Mouse (Mus musculus): ENCODE results near the gene Pphln1. TPM values are rescaled to one million over a fixed set of nuclear protein-coding genes. Genes with fewer than 3 reads are reported as not detected.

Pphln1 gene
- total and polyA plus RNA-seq, 3 experiments: 6.0 to 21.6 (median 20.9) TPM

DNA sequence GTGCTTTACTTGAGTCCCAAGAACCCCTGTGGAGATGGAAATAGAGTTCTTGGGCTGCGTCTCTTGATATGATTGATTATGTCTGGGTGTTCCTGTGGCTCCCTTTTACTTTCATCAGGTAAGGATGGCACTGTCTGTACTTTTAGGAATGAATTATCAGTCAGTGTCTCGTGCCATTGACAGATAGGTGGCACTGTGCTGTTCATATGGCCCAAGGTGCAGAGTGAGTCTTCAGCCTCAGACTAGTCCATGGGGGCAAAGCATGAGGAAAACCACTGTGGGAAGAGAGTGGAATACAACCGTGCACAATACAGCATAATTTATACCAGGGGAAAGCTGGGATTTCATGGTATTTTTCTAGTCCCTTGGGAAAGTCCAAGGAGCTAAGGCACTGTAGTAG is 80.5 kb downstream of the Pphln1 start:
- WGBS: 84% methylated on average over 3 of the region's 3 CpGs
- no peaks in the 10 kb centered on the region for H3K36me3 ChIP-seq (ENCODE audit: control insufficient read depth, insufficient read depth, low read length)

DNA sequence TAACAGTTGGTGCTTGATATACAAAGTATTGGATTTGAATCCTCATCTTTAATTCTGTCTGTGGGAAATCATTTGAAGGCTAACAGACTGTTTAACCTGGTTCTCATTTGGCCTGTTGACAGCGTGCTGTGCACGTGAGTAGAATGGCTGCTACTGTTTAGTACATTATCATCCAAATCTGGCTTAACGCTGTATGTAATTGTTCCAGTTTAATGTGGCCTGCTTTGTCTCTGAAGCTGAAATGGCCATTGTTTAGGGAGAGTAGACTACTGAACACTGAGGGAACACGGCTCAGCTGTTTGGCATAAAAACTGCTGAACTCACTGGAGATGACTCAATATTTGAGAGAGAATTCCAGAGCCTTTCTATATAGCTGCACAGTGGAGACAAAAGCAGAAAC is 81.3 kb downstream of the Pphln1 start:
- H3K36me3 ChIP-seq (ENCODE audit: control insufficient read depth, insufficient read depth, low read length): no peaks in the 10 kb centered on the region
- H3K4me1 ChIP-seq (ENCODE audit: control insufficient read depth, insufficient read depth, low read length): peaks cover 2% of the 10 kb centered on the region
- WGBS: 41% methylated on average over 4 of the region's 4 CpGs
- no peaks in the 10 kb centered on the region for H3K27me3 ChIP-seq (ENCODE audit: control insufficient read depth, insufficient read depth, low read length)
- no peak for DNase-seq
- no peak overlapping the region; the same call in 1 of the 2 replicates for H3K27ac ChIP-seq
- H3K4me3 ChIP-seq: no peak overlapping the region
- no peak overlapping the region for H3K9ac ChIP-seq (ENCODE audit: low read depth, low read length)
- no peaks in the 10 kb centered on the region for H3K79me2 ChIP-seq (replicated peaks; ENCODE audit: control insufficient read depth, insufficient read depth, low read length)
- intact Hi-C loops (cut with DNase I): no loop called here
- no peak for TF ChIP-seq CTCF (IDR thresholded peaks at IDR 0.05)
- no peak for TF ChIP-seq POLR2A (IDR thresholded peaks at IDR 0.05; ENCODE audit: insufficient read depth, low read depth, low read length)
- no peak for TF ChIP-seq EP300 (IDR thresholded peaks at IDR 0.05; ENCODE audit: insufficient read depth, low read depth, low read length)

More for the DNA sequence above, 80.5 kb downstream of the Pphln1 start:
- TF ChIP-seq CTCF (IDR thresholded peaks at IDR 0.05) (peak; percentile 34), EP300 (IDR thresholded peaks at IDR 0.05; ENCODE audit: insufficient read depth, low read depth, low read length) (no peak)
- H3K27me3 ChIP-seq (ENCODE audit: control insufficient read depth, insufficient read depth, low read length): no peaks in the 10 kb centered on the region
- H3K4me1 ChIP-seq (ENCODE audit: control insufficient read depth, insufficient read depth, low read length): peaks cover 1% of the 10 kb centered on the region
- no peaks in the 10 kb centered on the region for H3K79me2 ChIP-seq (replicated peaks; ENCODE audit: control insufficient read depth, insufficient read depth, low read length)
- H3K27ac ChIP-seq: no peak overlapping the region
- no peak overlapping the region for H3K4me3 ChIP-seq
- H3K9ac ChIP-seq (ENCODE audit: low read depth, low read length): no peak overlapping the region
- DNase-seq: no peak
- intact Hi-C loops (cut with DNase I): no loop called here

DNA sequence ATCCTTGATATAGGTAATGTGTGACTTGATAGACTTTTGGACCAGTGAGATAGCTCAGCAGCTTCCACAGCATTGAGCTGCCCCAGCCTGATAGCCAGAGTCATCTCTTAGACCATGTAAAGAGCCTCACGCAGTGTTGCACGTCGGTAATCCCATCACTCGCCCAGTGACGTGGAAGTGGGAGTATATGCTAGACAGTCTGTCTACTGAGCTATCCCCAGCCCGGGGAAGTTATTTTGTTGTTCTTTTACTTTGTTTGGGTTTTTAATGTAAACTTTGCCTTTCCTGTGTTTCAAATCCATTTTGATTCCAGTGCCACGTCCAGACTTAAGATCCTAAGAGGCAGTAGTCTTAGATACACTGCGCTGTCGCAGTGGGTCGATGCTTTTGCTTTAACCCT is 83.0 kb downstream of the Pphln1 start:
- no peak for DNase-seq
- peaks cover 3% of the 10 kb centered on the region for H3K4me1 ChIP-seq (ENCODE audit: control insufficient read depth, insufficient read depth, low read length)
- 88% methylated on average over 10 of the region's 10 CpGs for WGBS
- H3K27me3 ChIP-seq (ENCODE audit: control insufficient read depth, insufficient read depth, low read length): no peaks in the 10 kb centered on the region
- no peak overlapping the region for H3K27ac ChIP-seq
- no peak overlapping the region for H3K4me3 ChIP-seq
- TF ChIP-seq CTCF (IDR thresholded peaks at IDR 0.05): no peak
- no peak for TF ChIP-seq EP300 (IDR thresholded peaks at IDR 0.05; ENCODE audit: insufficient read depth, low read depth, low read length)
- no peak for TF ChIP-seq POLR2A (IDR thresholded peaks at IDR 0.05; ENCODE audit: insufficient read depth, low read depth, low read length)
- intact Hi-C loops (cut with DNase I): no loop called here
- H3K9ac ChIP-seq (ENCODE audit: low read depth, low read length): no peak overlapping the region
- no peaks in the 10 kb centered on the region; the same call in 1 of the 2 replicates for H3K79me2 ChIP-seq (replicated peaks; ENCODE audit: control insufficient read depth, insufficient read depth, low read length)
- no peaks in the 10 kb centered on the region; the same call in 1 of the 2 replicates for H3K36me3 ChIP-seq (ENCODE audit: control insufficient read depth, insufficient read depth, low read length)

DNA sequence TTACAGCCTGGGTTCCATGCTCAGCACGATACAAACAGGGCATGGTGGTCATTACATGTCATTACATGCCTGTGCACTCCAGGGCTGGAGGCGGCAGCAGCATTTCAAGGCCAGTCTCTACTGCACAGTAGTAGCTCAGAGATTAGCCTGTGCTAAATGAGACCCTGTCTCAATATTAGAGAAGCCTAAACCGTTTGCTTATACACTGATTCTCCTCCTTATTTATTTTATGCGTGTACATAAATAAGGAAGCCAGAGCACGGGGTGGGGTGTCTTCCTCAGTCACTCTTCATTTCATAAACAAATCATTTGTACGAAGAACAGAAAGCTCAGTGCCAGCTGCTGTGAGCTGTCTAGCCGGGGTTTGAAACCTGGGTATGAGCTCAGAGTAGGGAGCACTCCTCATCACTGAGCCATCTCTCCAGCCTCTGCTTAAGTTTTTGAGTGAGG is 86.1 kb downstream of the Pphln1 start:
- no peak overlapping the region for H3K4me3 ChIP-seq
- DNase-seq: no peak
- no peaks in the 10 kb centered on the region; the same call in 1 of the 2 replicates for H3K79me2 ChIP-seq (replicated peaks; ENCODE audit: control insufficient read depth, insufficient read depth, low read length)
- H3K9ac ChIP-seq (ENCODE audit: low read depth, low read length): no peak overlapping the region
- peak; percentile 33 for TF ChIP-seq CTCF (IDR thresholded peaks at IDR 0.05)
- TF ChIP-seq POLR2A (IDR thresholded peaks at IDR 0.05; ENCODE audit: insufficient read depth, low read depth, low read length): no peak
- 82% methylated on average over 7 of the region's 7 CpGs for WGBS
- no peak overlapping the region; the same call in 1 of the 2 replicates for H3K27ac ChIP-seq
- H3K27me3 ChIP-seq (ENCODE audit: control insufficient read depth, insufficient read depth, low read length): no peaks in the 10 kb centered on the region
- no peaks in the 10 kb centered on the region; the same call in 1 of the 2 replicates for H3K36me3 ChIP-seq (ENCODE audit: control insufficient read depth, insufficient read depth, low read length)
- peaks cover 3% of the 10 kb centered on the region for H3K4me1 ChIP-seq (ENCODE audit: control insufficient read depth, insufficient read depth, low read length)
- intact Hi-C loops (cut with DNase I): no loop called here

DNA sequence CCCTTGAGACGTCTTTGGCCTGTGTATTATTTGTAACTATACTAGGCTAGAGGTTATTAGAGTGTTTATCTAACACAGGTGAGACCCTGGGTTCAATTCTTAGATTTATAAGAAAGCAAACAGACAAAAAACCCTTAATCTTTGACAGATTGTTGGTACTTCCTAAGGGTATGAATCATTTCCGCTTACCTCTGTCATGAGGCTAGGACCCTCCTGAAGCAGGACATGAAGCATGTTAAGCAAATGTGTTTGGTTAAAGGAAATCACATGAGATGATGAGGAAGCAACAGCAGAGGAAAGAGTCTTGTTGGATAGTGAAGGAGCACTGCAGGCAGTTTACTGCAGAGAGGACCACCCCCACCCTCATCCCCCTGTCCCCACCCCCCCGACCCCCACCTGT is 87.1 kb downstream of the Pphln1 start:
- peaks cover 3% of the 10 kb centered on the region for H3K4me1 ChIP-seq (ENCODE audit: control insufficient read depth, insufficient read depth, low read length)
- intact Hi-C loops (cut with DNase I): no loop called here
- no peak overlapping the region for H3K4me3 ChIP-seq
- no peaks in the 10 kb centered on the region; the same call in 1 of the 2 replicates for H3K79me2 ChIP-seq (replicated peaks; ENCODE audit: control insufficient read depth, insufficient read depth, low read length)
- H3K9ac ChIP-seq (ENCODE audit: low read depth, low read length): no peak overlapping the region
- 48% methylated on average over 3 of the region's 3 CpGs for WGBS
- H3K36me3 ChIP-seq (ENCODE audit: control insufficient read depth, insufficient read depth, low read length): no peaks in the 10 kb centered on the region; the same call in 1 of the 2 replicates
- peak overlapping the region; percentile 59 for H3K27ac ChIP-seq
- TF ChIP-seq POLR2A (IDR thresholded peaks at IDR 0.05; ENCODE audit: insufficient read depth, low read depth, low read length): no peak
- no peak for TF ChIP-seq CTCF (IDR thresholded peaks at IDR 0.05)
- TF ChIP-seq EP300 (IDR thresholded peaks at IDR 0.05; ENCODE audit: insufficient read depth, low read depth, low read length): no peak
- no peaks in the 10 kb centered on the region for H3K27me3 ChIP-seq (ENCODE audit: control insufficient read depth, insufficient read depth, low read length)
- no peak for DNase-seq

DNA sequence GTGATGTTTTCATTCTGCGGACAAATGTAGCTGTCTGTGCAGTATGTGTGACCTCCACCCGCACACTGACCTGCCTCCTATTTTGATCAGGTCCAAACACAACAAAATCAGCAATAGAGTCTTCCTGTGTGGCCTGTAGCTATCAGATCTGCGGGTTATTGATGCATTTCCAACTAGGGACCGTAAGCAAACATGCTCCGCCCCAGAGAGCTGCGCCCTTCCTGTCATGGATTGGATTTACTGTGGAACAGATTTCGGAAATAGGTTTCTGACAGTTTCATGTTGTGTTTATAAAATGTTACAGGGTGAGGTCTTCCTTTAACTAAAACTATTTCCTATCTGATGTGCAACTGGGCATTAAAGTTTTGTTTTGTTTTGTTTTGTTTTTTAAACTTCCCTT is 87.9 kb downstream of the Pphln1 start:
- H3K27me3 ChIP-seq (ENCODE audit: control insufficient read depth, insufficient read depth, low read length): no peaks in the 10 kb centered on the region
- DNase-seq: peak in 1 of 2 experiments; percentile 55
- peaks cover 2% of the 10 kb centered on the region for H3K4me1 ChIP-seq (ENCODE audit: control insufficient read depth, insufficient read depth, low read length)
- no peak overlapping the region for H3K9ac ChIP-seq (ENCODE audit: low read depth, low read length)
- peak; percentile 39; the same call in 1 of the 2 replicates for TF ChIP-seq POLR2A (IDR thresholded peaks at IDR 0.05; ENCODE audit: insufficient read depth, low read depth, low read length)
- no peak for TF ChIP-seq CTCF (IDR thresholded peaks at IDR 0.05)
- TF ChIP-seq EP300 (IDR thresholded peaks at IDR 0.05; ENCODE audit: insufficient read depth, low read depth, low read length): peak; percentile 56; the same call in 1 of the 2 replicates
- peak overlapping the region; percentile 59 for H3K27ac ChIP-seq
- no peaks in the 10 kb centered on the region; the same call in 1 of the 2 replicates for H3K36me3 ChIP-seq (ENCODE audit: control insufficient read depth, insufficient read depth, low read length)
- 54% methylated on average over 7 of the region's 7 CpGs for WGBS
- intact Hi-C loops (cut with DNase I): loop anchor here (1.0 kb wide), 1 partner anchor 33 kb away; no protein-coding TSS in a partner anchor
- H3K4me3 ChIP-seq: no peak overlapping the region
- H3K79me2 ChIP-seq (replicated peaks; ENCODE audit: control insufficient read depth, insufficient read depth, low read length): no peaks in the 10 kb centered on the region; the same call in 1 of the 2 replicates

All from heart, adult 2 months (tissue).